Mouse (Mus musculus): Measurements from ENCODE around the gene Rpain.

DNA sequence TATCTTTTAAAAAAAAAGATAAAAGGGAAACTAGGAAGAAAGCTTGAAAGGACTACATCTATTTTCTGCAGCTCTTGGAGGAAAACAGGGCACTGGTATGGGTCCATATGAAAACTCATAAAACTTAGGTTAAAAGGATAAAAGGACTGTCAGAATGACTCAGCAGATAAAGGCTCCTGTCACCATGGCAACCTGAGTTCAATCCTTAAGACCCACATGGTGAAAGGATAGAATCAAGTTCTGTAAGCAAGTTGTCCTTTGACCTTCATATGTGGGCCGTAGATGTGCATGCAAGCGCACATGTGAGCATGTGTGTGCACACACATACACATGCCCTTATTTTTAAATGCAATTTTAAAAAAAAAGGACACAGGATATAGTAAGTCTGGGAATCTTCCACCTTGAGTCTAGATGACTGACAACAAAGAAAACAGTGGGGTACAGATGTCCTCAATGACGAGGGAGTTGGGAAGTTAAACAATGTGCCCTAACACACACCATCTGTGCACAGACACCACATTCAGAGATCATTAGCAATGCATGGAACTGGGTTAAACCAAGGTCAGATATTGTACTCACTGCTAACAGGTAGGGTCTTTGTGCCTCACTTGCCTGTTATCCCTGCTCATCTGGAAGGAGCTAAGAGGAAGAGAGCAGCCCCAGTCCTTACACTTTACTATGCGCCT lies 5.6 kb upstream of the Rpain start:
- TF ChIP-seq CTCF (IDR thresholded peaks at IDR 0.05; ENCODE audit: borderline replicate concordance, extremely low read depth, insufficient read depth, insufficient read length) (no peak), POLR2A (IDR thresholded peaks at IDR 0.05; ENCODE audit: borderline replicate concordance, extremely low read depth, insufficient read depth, insufficient read length, poor library complexity, severe bottlenecking) (no peak)
